Mouse (Mus musculus) myocyte (in vitro differentiated cells): ENCODE measurements around the gene Rrp1b. TPM values are rescaled to one million over a fixed set of nuclear protein-coding genes. Genes with fewer than 3 reads are reported as not detected.

Experiments
- H3K27me3 ChIP-seq: one replicate; pipeline ENCODE4 v1.6.1; 2011; ENCODE audit not compliant: control insufficient read depth, insufficient read depth, insufficient read length
- H3K36me3 ChIP-seq: one replicate; pipeline ENCODE4 v1.6.1; 2011; ENCODE audit not compliant: control insufficient read depth, insufficient read depth
- H3K4me2 ChIP-seq: one replicate; pipeline ENCODE4 v1.6.1; 2011; ENCODE audit warnings: low read depth, control low read depth
- H3K4me3 ChIP-seq: one replicate; pipeline ENCODE4 v1.5.1; 2011; ENCODE audit warnings: mild to moderate bottlenecking, control low read depth, moderate library complexity
- H3K79me2 ChIP-seq: one replicate; pipeline ENCODE4 v1.6.1; 2011; ENCODE audit not compliant: control insufficient read depth, insufficient read depth
- H3ac ChIP-seq: one replicate; pipeline ENCODE4 v1.6.1; 2011; ENCODE audit not compliant: control insufficient read depth, insufficient read length
- CEBPB ChIP-seq: IDR thresholded peaks from 2 replicates; pipeline ENCODE4 v1.6.1; 2011; ENCODE audit warnings: mild to moderate bottlenecking, moderate library complexity; ENCODE audit not compliant: poor library complexity, insufficient read depth, severe bottlenecking
- E2F4 ChIP-seq: IDR thresholded peaks from one replicate; pipeline ENCODE4 v1.6.1; 2011; ENCODE audit warnings: mild to moderate bottlenecking, control low read depth, moderate library complexity; ENCODE audit not compliant: insufficient read depth
- MAX ChIP-seq: IDR thresholded peaks from one replicate; pipeline ENCODE4 v1.6.1; 2011; ENCODE audit warnings: low read depth, mild to moderate bottlenecking, control low read depth
- MYOD1 ChIP-seq, 3 experiments: IDR thresholded peaks; one replicate each; pipeline ENCODE4 v1.6.1; 2011; ENCODE audit warnings: control low read depth in 2 of 3, low read depth in 2 of 3, mild to moderate bottlenecking in 2 of 3, moderate library complexity in 1 of 3; ENCODE audit not compliant: insufficient read length in 2 of 3, control insufficient read depth in 1 of 3
- MYOG ChIP-seq, 3 experiments: IDR thresholded peaks; one replicate each; pipeline ENCODE4 v1.6.1; 2011; ENCODE audit warnings: control low read depth in 2 of 3, low read depth in 2 of 3, mild to moderate bottlenecking in 2 of 3; ENCODE audit not compliant: insufficient read length in 2 of 3, control insufficient read depth in 1 of 3, insufficient read depth in 1 of 3
- POLR2A ChIP-seq: IDR thresholded peaks from one replicate; pipeline ENCODE4 v1.6.1; 2011; ENCODE audit warnings: low read depth, mild to moderate bottlenecking, control low read depth, moderate library complexity; ENCODE audit not compliant: insufficient read length
- POLR2AphosphoS2 ChIP-seq: IDR thresholded peaks from one replicate; pipeline ENCODE4 v1.6.1; 2011; ENCODE audit warnings: low read depth, control low read depth; ENCODE audit not compliant: insufficient read length
- REST ChIP-seq: IDR thresholded peaks from one replicate; pipeline ENCODE4 v1.6.1; 2011; ENCODE audit warnings: mild to moderate bottlenecking, control low read depth, moderate library complexity; ENCODE audit not compliant: insufficient read depth, insufficient read length
- SRF ChIP-seq: IDR thresholded peaks from one replicate; pipeline ENCODE4 v1.6.1; 2011; ENCODE audit warnings: low read depth; ENCODE audit not compliant: control insufficient read depth, insufficient read length
- TCF12 ChIP-seq: IDR thresholded peaks from one replicate; pipeline ENCODE4 v1.6.1; 2011; ENCODE audit warnings: mild to moderate bottlenecking, control low read depth; ENCODE audit not compliant: poor library complexity, insufficient read depth, severe bottlenecking
- TCF3 ChIP-seq: IDR thresholded peaks from one replicate; pipeline ENCODE4 v1.6.1; 2011; ENCODE audit warnings: low read depth, control low read depth; ENCODE audit not compliant: insufficient read length
- USF1 ChIP-seq: IDR thresholded peaks from one replicate; pipeline ENCODE4 v1.6.1; 2011; ENCODE audit warnings: low read depth, mild to moderate bottlenecking, control low read depth, moderate library complexity
- polyA plus RNA-seq: library from polyadenylated mRNA; unstranded; fragments of >200 nt; fragmentation: generic; extraction: Trizol; gene quantifications from one replicate; pipeline ENCODE4 v1.2.1, GENCODE M21; 2012; ENCODE audit warnings: missing spikeins

The Rrp1b gene
- polyA plus RNA-seq, 1 experiment = 13.1 TPM

DNA sequence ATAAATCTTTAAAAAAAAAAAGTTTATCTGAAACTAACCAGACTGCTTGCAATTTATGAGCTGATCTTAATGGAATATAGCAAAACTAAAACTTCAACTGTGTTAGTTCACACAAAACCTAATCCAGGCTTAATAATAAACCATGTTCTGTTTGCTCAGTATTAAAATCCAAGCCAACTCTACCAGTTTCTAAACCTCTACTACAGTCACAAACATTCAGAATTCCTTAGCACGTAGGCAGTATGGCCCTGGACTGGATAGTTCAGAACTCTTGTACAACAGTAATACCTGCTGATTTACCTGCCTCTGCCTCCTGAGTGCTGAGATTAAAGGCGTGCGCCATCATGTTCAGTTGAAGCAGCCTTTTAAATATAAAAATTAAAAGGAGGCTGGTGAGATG lies 13.9 kb upstream of the Rrp1b start:
- TF ChIP-seq POLR2AphosphoS2 = no peak
- no peak for TF ChIP-seq E2F4
- no peak for TF ChIP-seq MYOD1 (IDR thresholded peaks at IDR 0.05; ENCODE audit: control insufficient read depth in 1 of 3, insufficient read length in 2 of 3, low read depth in 2 of 3)
- no peak for TF ChIP-seq MYOG (IDR thresholded peaks at IDR 0.05; ENCODE audit: control insufficient read depth in 1 of 3, insufficient read depth in 1 of 3, insufficient read length in 2 of 3, low read depth in 2 of 3)
- no peak for TF ChIP-seq REST
- no peak for TF ChIP-seq MAX
- TF ChIP-seq CEBPB = no peak
- no peak for TF ChIP-seq TCF12
- TF ChIP-seq SRF = no peak
- no peak for TF ChIP-seq POLR2A
- TF ChIP-seq TCF3 = no peak
- no peak for TF ChIP-seq USF1
- no peaks in the 10 kb centered on the region for H3K36me3 ChIP-seq
- H3K4me3 ChIP-seq = no peak overlapping the region
- H3K4me2 ChIP-seq = peak overlapping the region; percentile 71
- no peaks in the 10 kb centered on the region for H3K27me3 ChIP-seq
- H3ac ChIP-seq = no peak overlapping the region
- no peaks in the 10 kb centered on the region for H3K79me2 ChIP-seq

DNA sequence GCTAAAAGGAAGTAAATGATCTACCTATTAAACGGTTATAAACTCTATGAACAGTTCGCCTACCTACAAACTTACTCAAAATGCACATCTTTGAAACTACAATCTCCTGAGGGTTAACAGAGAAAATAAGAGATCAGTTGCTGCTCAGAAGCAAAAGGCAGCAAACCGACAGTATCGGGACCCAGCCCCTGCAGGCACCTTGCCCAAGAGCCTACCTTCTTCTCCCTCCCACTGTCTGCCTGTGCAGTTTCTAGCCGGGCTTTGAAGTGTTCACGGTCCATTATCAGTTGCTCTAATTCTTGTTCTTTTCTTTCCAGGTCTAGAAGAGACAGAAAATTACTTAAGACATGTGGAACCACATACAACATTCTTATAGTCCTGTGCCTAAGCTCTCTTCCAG lies 13.3 kb upstream of the Rrp1b start:
- H3K79me2 ChIP-seq = no peaks in the 10 kb centered on the region
- no peaks in the 10 kb centered on the region for H3K27me3 ChIP-seq
- no peak for TF ChIP-seq USF1
- TF ChIP-seq TCF3 = no peak
- TF ChIP-seq MAX = no peak
- TF ChIP-seq MYOD1 (IDR thresholded peaks at IDR 0.05; ENCODE audit: control insufficient read depth in 1 of 3, insufficient read length in 2 of 3, low read depth in 2 of 3) = no peak
- TF ChIP-seq MYOG (IDR thresholded peaks at IDR 0.05; ENCODE audit: control insufficient read depth in 1 of 3, insufficient read depth in 1 of 3, insufficient read length in 2 of 3, low read depth in 2 of 3) = no peak
- no peak for TF ChIP-seq SRF
- no peak for TF ChIP-seq TCF12
- TF ChIP-seq POLR2AphosphoS2 = no peak
- TF ChIP-seq CEBPB = no peak
- TF ChIP-seq POLR2A = no peak
- no peak for TF ChIP-seq E2F4
- TF ChIP-seq REST = no peak
- no peak overlapping the region for H3K4me3 ChIP-seq
- no peak overlapping the region for H3ac ChIP-seq
- peak overlapping the region; percentile 71 for H3K4me2 ChIP-seq
- no peaks in the 10 kb centered on the region for H3K36me3 ChIP-seq

- no peaks in the 10 kb centered on the region for H3K79me2 ChIP-seq
- H3ac ChIP-seq = no peak overlapping the region
- H3K4me3 ChIP-seq = no peak overlapping the region
- no peaks in the 10 kb centered on the region for H3K36me3 ChIP-seq
- H3K4me2 ChIP-seq = peak overlapping the region; percentile 71
- no peaks in the 10 kb centered on the region for H3K27me3 ChIP-seq
- TF ChIP-seq E2F4 (no peak), TCF12 (peak; percentile 52), MYOD1 (IDR thresholded peaks at IDR 0.05; ENCODE audit: control insufficient read depth in 1 of 3, insufficient read length in 2 of 3, low read depth in 2 of 3) (peak; percentile 58 to 91 (median 85)), POLR2A (no peak), REST (no peak), POLR2AphosphoS2 (no peak), TCF3 (peak; percentile 33), MAX (peak; percentile 4), MYOG (IDR thresholded peaks at IDR 0.05; ENCODE audit: control insufficient read depth in 1 of 3, insufficient read depth in 1 of 3, insufficient read length in 2 of 3, low read depth in 2 of 3) (peak; percentile 21 to 86 (median 57)), USF1 (no peak), CEBPB (0 out of 2 replicates have a peak, but pooled peaks have one; percentile 30), SRF (peak; percentile 42)
These were observed 12.8 kb upstream of the Rrp1b start for GRCm38 (mm10) chr17:32023088-32023487.

DNA sequence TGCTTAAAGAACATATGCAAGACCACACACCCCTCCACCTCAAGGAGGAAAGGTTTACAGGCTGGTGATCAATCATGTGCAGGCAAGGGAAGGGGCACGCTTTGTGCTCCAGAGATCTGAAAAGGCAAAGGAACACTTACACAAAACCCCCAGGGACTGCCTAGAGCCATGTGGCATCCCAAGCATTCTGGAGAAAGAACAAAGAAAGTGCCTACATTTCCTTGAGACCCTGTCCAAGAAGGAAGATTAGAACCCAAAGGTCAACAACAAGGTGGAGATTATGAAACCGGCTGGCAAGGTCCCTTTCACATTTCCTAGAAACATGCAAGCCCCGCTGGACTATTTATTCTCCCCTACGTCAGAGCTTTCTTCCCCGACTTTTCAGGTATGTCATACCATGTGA lies 11.2 kb upstream of the Rrp1b start:
- no peak overlapping the region for H3ac ChIP-seq
- no peaks in the 10 kb centered on the region for H3K27me3 ChIP-seq
- no peaks in the 10 kb centered on the region for H3K79me2 ChIP-seq
- no peaks in the 10 kb centered on the region for H3K36me3 ChIP-seq
- H3K4me2 ChIP-seq = no peak overlapping the region
- H3K4me3 ChIP-seq = no peak overlapping the region
- TF ChIP-seq MYOG (IDR thresholded peaks at IDR 0.05; ENCODE audit: control insufficient read depth in 1 of 3, insufficient read depth in 1 of 3, insufficient read length in 2 of 3, low read depth in 2 of 3) = no peak
- 0 out of 2 replicates have a peak, but pooled peaks have one; percentile 42 for TF ChIP-seq CEBPB
- no peak for TF ChIP-seq MYOD1 (IDR thresholded peaks at IDR 0.05; ENCODE audit: control insufficient read depth in 1 of 3, insufficient read length in 2 of 3, low read depth in 2 of 3)
- TF ChIP-seq USF1 = no peak

DNA sequence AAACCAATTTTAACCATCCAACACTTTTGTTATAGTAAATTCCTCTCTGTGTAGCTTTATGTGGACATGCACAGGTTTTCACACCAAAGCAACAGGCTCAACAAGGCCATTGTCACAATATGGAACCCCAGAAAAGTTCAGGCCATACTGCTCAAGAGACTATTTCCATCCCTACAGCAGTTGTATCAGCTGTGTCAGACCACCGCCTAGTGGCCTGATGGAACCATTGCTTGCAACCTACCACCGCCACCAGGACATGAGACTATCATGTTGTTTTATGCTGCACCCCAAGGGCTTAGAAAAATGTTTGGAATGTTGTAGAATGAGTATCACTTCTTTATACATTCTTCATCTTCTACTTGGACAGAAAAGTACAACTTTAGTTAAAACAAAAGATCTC lies 10.5 kb upstream of the Rrp1b start:
- Histone ChIP-seq H3K79me2 (no peaks in the 10 kb centered on the region), H3K36me3 (no peaks in the 10 kb centered on the region), H3ac (no peak overlapping the region), H3K4me3 (no peak overlapping the region), H3K4me2 (no peak overlapping the region), H3K27me3 (no peaks in the 10 kb centered on the region)
- TF ChIP-seq USF1 = no peak
- no peak for TF ChIP-seq POLR2AphosphoS2
- TF ChIP-seq MYOG (IDR thresholded peaks at IDR 0.05; ENCODE audit: control insufficient read depth in 1 of 3, insufficient read depth in 1 of 3, insufficient read length in 2 of 3, low read depth in 2 of 3) = no peak
- no peak for TF ChIP-seq REST
- no peak for TF ChIP-seq MAX
- no peak for TF ChIP-seq SRF
- TF ChIP-seq MYOD1 (IDR thresholded peaks at IDR 0.05; ENCODE audit: control insufficient read depth in 1 of 3, insufficient read length in 2 of 3, low read depth in 2 of 3) = no peak
- TF ChIP-seq TCF12 = no peak
- TF ChIP-seq CEBPB = no peak
- no peak for TF ChIP-seq POLR2A
- TF ChIP-seq E2F4 = no peak
- TF ChIP-seq TCF3 = no peak
